Mouse (Mus musculus) gastrocnemius, adult 8-10 months (tissue): ENCODE data around the gene C9orf72. TPM values are rescaled to one million over a fixed set of nuclear protein-coding genes. Genes with fewer than 3 reads are reported as not detected.
A peak's percentile ranks its signal among the peaks of the same experiment; 100 is the strongest.
"Not testable (repeated sequence)": the region's sequence is repeated elsewhere in the genome, so short reads cannot be mapped to it uniquely, and the experiment has no call there.

Experiments
- DNase-seq, 2 experiments: peaks; one replicate each; pipeline ENCODE4 v3.0.0; 2022; ENCODE audit warnings: low spot score in 2 of 2
- total RNA-seq, 4 experiments: library from RNA; stranded (reverse); gene quantifications; 2 replicates each; pipeline ENCODE4 v1.2.4; 2022

The C9orf72 gene
- total RNA-seq = 10 to 100 TPM; 11.7 to 13.4 (median 12.2) TPM

- peak; percentile 92 to 94 for DNase-seq
Measured at GRCm38 (mm10) chr4:35225734-35226495, at the start of gene C9orf72. Gene C9orf72, minus strand, starts transcription at chr4:35226175.

- no peak for DNase-seq
Measured at GRCm38 (mm10) chr4:35259006-35259405, 33.0 kb upstream of the C9orf72 start.

- DNase-seq = no peak
Measured at GRCm38 (mm10) chr4:35244023-35244422, 18.0 kb upstream of the C9orf72 start.

DNA sequence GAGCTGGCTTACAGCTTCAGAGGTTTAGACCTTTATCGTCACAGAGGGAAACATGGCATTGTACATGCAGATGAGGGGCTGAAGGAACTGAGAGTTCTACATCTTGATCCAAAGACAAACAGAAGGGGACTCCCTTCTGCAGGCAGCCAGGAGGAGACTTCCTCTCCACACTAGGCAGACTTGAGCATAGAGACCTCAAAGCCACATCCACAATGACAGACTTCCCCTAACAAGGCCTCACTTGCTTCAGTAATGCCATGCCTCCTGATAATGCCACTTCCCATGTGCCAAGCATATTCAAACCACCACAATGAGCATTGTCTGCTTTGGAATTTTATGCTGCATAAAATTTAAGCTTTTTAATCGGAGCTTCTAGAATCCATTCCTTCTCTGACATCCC, 15.8 kb upstream of the C9orf72 start:
- DNase-seq = no peak

GRCm38 (mm10) chr4:35238696-35239095, 12.7 kb upstream of the C9orf72 start:
- DNase-seq = no peak

- DNase-seq = not testable (repeated sequence)
Measured at GRCm38 (mm10) chr4:35238240-35238639, 12.3 kb upstream of the C9orf72 start.

DNA sequence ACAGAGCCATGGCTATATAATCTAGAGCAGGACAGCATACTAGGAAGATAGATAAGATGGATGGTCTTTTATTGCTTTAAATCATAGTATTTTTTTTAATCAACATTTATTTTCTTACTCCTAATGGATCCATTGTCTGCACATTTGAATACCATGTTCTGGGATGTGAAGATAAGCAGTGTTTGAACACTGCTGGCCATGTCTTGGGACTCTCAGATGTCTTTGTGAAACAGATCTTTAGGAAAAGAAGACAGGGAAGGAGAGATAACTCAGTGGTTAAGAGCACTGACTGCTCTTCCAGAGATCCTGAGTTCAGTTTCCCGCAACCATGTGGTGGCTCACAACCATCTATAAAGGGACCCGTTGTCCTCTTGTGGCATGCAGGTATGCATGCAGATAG, 10.3 kb upstream of the C9orf72 start:
- DNase-seq = no peak

- DNase-seq = no peak
Measured at GRCm38 (mm10) chr4:35228260-35228659, 2.3 kb upstream of the C9orf72 start.

DNA sequence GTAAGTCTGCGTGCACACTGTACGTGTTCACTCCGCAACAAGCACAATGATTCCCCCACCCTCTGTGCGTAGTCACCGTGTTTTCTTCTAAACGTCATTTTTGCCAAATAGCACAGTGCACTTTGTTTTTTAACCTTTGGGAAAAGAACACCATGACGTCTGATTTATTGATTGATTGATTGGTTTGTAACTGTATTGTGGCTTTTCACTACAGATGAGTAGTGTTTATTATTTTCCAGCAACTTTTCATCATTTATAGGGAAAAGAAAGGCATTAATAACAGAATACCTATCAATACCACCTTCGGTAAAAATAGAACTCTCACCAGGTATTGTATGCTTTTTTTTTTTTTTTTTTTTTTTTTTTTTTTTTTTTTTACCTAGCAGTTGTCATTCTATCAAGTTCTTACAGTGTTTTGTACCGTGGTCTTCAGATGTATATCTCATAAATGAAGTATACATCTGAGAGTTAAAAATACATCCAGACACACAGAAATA, 569 bp upstream of the C9orf72 start:
- DNase-seq = no peak

GRCm38 (mm10) chr4:35225141-35225733, 738 bp downstream of the C9orf72 start:
- DNase-seq = peak in 1 of 2 experiments; percentile 5

DNA sequence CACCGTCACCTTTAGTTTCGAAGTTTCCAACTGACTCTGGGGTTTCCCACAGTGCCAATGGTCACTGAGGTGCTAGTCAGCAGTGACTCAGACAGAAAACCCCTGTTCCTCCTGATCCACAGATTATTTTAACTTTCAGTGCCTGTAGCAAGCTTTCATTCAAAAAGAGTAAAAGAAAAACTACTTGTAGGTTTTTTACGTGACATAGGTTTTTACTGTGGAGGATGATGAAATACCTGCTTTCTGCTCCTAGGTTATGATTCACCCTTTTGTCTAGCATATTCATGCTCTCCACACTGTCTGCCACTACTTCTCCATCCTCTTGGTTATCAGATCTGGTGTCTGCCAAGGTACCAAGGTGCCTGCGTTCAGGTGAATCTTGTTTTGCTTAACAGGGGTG, 1.9 kb downstream of the C9orf72 start:
- DNase-seq = no peak

DNA sequence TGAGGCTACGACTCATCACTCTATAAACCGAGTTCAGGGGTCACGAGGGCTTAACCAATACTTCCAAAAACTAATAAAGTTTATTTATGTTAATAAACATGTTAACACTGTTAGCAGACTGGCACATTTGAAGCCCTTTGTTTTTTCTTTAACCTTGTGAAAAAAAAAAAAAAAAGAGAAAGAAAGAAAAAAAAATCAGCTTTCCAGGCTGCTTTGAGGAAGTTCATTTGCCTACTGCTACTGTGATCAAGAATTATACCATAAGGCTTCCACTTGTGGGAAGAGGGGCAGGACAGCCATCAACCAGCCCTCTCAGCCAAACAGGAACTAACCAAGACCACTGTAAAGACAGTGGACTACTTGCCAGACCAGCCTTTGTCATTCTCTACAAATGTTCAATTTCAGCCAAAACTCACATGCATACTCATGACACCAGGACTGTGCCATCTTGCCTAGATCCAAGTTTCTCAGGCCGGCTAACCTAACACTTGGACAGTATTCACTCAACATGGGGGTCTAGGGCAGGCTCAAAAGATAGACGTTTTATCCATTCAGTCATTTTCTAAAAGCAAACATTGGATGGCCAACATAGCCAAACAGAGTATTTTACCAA, 2.5 kb downstream of the C9orf72 start:
- DNase-seq = no peak

DNA sequence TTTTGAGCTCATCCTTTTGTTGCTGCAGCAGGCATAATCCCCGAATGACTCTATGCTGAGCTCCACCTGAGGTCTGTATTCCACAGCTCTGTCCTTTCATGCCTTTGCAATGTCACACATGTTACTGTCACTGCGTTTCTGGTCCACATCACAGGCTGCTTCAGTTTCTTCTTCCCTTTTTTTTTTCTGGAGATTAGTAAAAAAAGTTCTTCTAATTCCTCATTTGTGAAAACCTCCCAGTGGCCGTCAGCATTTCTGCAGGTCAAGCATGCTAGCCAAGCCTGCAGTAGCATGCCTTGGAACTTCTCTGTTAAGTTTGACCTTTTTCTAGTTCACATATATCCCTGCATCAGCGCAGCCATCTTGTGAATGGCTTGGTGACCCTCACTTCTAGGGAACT, 4.1 kb downstream of the C9orf72 start:
- DNase-seq = no peak

GRCm38 (mm10) chr4:35221131-35221530, 4.8 kb downstream of the C9orf72 start:
- no peak for DNase-seq

DNA sequence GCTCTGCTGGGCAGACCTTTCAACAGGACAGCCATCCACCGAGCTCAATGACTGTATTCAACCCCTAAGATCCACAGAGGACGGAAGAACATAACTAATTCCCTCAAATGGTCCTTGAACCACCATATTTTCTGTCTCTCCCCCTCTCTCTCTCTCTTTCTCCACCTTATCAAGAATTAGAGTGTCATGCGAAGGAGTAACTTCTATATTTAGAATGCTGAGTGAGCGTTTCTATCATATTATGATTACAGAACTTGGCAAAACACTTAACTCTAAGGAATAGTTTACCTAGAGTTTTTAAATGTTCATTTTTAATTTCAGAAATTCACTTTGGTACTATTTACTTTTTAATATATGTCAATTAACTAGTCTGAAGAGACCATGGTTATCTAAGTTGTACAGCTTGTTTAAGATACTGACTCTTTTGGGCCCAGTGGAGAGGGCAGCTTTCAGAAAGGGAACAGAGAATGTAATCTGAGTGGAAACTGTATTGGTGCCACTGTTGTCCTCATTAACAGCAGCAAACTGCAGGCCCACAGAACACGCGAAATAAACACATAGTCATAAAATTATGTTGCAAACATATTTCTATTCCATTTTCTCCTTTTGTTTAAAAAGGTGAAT, 5.8 kb downstream of the C9orf72 start:
- DNase-seq = no peak

- DNase-seq = no peak
Measured at GRCm38 (mm10) chr4:35204659-35205058, 21.3 kb downstream of the C9orf72 start.

- DNase-seq = no peak
Measured at GRCm38 (mm10) chr4:35203724-35204123, 22.3 kb downstream of the C9orf72 start.

DNA sequence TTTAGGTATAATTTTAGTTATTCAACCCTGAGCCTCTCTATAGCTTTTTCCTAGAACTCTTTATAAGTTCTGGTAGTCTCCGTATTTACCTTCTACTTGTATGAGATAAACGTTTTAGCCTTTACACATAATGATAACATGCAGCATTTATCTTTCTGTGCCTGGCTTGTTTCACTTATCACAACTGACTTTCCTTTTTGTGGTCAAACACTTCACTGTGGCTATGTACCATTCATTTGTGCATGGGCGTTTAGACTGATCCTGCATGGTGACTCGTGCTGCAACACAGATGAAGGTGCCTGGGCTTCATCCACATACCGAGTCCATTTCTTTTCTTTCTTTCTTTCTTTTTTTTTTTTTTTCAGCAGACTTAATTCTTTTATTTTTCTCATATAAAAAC, 24.3 kb downstream of the C9orf72 start:
- DNase-seq = no peak

DNA sequence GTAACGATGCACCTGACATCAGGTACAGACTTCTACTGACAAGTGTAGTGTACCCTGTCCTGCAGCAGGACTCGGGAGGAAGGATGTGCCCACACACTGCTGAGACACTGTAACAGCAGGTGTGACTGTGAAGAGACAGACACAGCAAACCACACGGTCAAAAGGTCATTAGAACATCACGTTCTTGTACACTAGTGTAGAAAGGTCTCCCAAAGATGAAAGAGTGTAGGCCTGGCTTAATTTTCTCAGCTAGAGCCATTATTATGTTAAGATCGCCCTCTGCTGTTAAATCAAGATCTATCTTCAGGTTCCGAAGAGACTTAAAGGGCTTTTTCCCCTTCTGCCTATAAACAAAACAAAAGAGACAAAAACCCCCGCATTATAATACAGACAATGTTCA, 33.2 kb downstream of the C9orf72 start:
- no peak for DNase-seq

GRCm38 (mm10) chr4:35189794-35190193, 36.2 kb downstream of the C9orf72 start:
- DNase-seq = no peak

DNA sequence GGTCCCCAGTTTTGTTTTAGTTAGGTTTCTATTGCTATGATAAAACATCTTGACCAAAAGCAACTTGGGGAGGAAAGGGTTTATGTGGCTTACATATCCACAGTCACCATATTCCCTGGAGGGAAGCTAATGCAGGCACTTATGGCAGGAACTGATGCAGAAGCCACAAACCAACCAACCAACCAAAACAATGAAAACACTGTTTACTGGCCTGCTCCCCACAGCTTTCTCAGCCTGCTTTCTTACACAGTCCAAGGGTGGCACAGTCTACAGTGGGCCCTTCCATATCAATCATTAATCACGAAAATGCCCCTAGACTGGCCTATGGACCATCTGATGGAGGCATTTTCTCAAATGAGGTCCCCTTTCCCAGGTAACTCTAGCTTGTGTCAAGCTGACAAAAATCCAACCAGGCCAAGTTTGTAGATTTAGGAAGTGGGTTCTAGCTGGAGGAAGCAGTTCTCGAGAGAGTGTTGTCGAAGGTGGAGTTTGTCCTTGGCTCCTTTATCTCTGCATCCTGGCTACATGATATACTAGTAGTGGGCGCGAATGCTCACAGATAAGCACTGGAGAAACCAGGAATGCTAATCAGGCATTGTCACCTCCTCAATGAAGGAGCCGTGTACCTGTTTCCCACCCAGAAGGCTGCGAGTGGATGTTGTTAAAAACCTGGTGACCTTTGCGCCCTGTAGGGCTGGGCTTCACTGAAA, 38.2 kb downstream of the C9orf72 start:
- no peak for DNase-seq
